Mouse (Mus musculus) C2C12 (cell line): Measurements from ENCODE around the gene Mamdc4. TPM values are rescaled to one million over a fixed set of nuclear protein-coding genes. Genes with fewer than 3 reads are reported as not detected.
A peak's percentile ranks its signal among the peaks of the same experiment; 100 is the strongest.

Experiments
- H3K27me3 ChIP-seq: one replicate; pipeline ENCODE4 v1.6.1; 2011; ENCODE audit not compliant: control insufficient read depth, insufficient read depth, insufficient read length
- H3K36me3 ChIP-seq: one replicate; pipeline ENCODE4 v1.6.1; 2011; ENCODE audit not compliant: control insufficient read depth, insufficient read depth
- H3K4me3 ChIP-seq: one replicate; pipeline ENCODE4 v1.5.1; 2011; ENCODE audit warnings: mild to moderate bottlenecking, control low read depth; ENCODE audit not compliant: poor library complexity, insufficient read depth, severe bottlenecking
- H3K79me2 ChIP-seq: one replicate; pipeline ENCODE4 v1.6.1; 2011; ENCODE audit not compliant: control insufficient read depth, insufficient read depth
- H3K79me3 ChIP-seq: one replicate; pipeline ENCODE4 v1.6.1; 2011; ENCODE audit warnings: low read depth, control low read depth
- H3ac ChIP-seq: one replicate; pipeline ENCODE3; 2011; ENCODE audit warnings: low read depth; ENCODE audit not compliant: control insufficient read depth, insufficient read length
- CEBPB ChIP-seq: IDR thresholded peaks from one replicate; pipeline ENCODE4 v1.6.1; 2011; ENCODE audit warnings: low read depth, mild to moderate bottlenecking, control low read depth, moderate library complexity
- CTCF ChIP-seq: IDR thresholded peaks from one replicate; pipeline ENCODE4 v1.5.1; 2011; ENCODE audit not compliant: control insufficient read depth, insufficient read depth, insufficient read length
- FOSL1 ChIP-seq: IDR thresholded peaks from one replicate; pipeline ENCODE4 v1.8.0; 2011; ENCODE audit warnings: mild to moderate bottlenecking, low read length; ENCODE audit not compliant: poor library complexity, insufficient read depth, severe bottlenecking
- MAX ChIP-seq: IDR thresholded peaks from one replicate; pipeline ENCODE4 v1.6.1; 2011; ENCODE audit warnings: mild to moderate bottlenecking, control low read depth
- MYOD1 ChIP-seq: IDR thresholded peaks from one replicate; pipeline ENCODE4 v1.6.1; 2011; ENCODE audit warnings: low read depth; ENCODE audit not compliant: control insufficient read depth, insufficient read length
- MYOG ChIP-seq: IDR thresholded peaks from one replicate; pipeline ENCODE4 v1.6.1; 2011; ENCODE audit not compliant: control insufficient read depth, insufficient read length; ENCODE audit errors: extremely low read depth
- USF1 ChIP-seq: IDR thresholded peaks from one replicate; pipeline ENCODE4 v1.6.1; 2011; ENCODE audit warnings: low read depth, mild to moderate bottlenecking, control low read depth, moderate library complexity
- polyA plus RNA-seq: library from polyadenylated mRNA; unstranded; fragments of >200 nt; fragmentation: generic; extraction: Trizol; gene quantifications from one replicate; pipeline ENCODE4 v1.2.1, GENCODE M21; 2012; ENCODE audit warnings: missing spikeins

Gene Mamdc4
- polyA plus RNA-seq, 1 experiment, result 5.7 TPM

DNA sequence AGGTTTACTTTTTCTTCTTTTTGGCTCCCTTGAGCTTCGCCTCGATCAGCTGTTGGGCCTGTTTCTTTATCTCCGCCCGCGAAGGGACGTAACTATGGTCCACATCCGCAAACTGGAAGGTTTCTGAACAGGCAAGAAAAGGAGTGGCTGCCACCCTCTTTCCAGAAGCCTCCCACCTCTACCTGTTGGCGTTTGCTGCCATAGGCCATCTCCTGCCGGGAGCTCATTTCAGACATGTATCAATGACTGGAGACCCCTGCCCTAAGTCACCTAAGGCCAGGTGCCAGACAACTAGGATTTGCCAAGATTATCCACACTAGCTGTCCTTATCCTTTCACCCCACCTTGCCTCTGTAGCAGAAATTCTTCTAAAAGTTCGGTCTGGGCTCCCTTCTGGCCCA, 34.0 kb upstream of the Mamdc4 start:
- H3K27me3 ChIP-seq, result peaks cover 6% of the 10 kb centered on the region
- H3K79me3 ChIP-seq, result peaks cover 36% of the 10 kb centered on the region
- H3ac ChIP-seq, result no peak overlapping the region
- peaks cover 46% of the 10 kb centered on the region for H3K79me2 ChIP-seq
- no peak overlapping the region for H3K4me3 ChIP-seq
- TF ChIP-seq CEBPB (no peak), MAX (no peak), USF1 (no peak), CTCF (no peak), MYOG (no peak), MYOD1 (no peak), FOSL1 (no peak)
- H3K36me3 ChIP-seq, result peaks cover 6% of the 10 kb centered on the region

DNA sequence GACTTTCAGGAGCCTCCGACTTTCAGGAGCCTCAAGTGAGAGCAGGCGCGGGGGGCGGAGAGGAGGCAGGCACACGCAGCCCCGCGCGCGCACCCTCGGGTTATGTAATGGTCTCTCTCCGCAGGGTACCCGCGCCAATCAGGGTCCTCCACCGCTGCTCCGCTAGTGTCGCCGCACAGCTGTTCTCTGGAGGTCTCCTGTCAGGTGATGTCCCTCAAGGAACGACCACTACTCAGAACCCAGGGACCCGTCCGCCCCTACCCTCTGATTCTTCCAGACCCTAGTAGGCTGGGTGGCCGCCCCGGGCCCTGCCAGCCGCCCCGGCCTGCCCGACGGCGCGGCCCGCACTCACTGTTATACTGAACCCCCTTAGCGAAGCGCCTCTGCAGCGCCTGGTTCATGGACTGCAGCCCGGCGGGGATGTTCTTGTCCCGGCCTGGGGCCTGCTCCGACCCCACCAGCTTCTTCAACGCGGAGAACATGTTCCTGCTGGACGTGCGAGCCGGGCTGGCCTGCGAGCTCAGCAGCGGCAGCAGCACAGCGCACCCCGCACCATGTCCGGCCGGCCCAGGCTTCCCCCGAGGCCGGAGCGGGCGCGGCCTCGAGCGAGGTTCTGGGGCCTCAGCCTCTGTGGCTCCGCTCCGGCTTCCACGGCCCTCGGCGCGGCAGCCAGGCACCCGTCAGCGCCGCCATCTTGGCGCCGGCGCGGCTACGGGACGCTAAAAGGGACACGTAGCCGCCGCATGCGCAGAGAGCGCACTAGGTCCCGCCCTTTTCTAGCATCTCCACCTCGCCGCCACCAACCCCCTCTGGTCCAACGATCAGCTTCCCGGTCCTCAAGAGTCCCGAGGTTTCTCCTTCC, 33.3 kb upstream of the Mamdc4 start, which contains the start of gene Rabl6:
TSS of gene Rabl6 (minus strand) at position 761 of the 862 bp plus-strand sequence.
- Histone ChIP-seq H3K79me2 (peaks cover 53% of the 10 kb centered on the region), H3K27me3 (no peaks in the 10 kb centered on the region), H3K36me3 (peaks cover 7% of the 10 kb centered on the region), H3ac (peak within 1 kb of the TSS; percentile 79), H3K79me3 (peaks cover 41% of the 10 kb centered on the region), H3K4me3 (peak within 1 kb of the TSS; percentile 99)
- no peak for TF ChIP-seq MYOG
- TF ChIP-seq USF1, result no peak
- no peak for TF ChIP-seq CTCF
- TF ChIP-seq MAX, result peak; percentile 100

DNA sequence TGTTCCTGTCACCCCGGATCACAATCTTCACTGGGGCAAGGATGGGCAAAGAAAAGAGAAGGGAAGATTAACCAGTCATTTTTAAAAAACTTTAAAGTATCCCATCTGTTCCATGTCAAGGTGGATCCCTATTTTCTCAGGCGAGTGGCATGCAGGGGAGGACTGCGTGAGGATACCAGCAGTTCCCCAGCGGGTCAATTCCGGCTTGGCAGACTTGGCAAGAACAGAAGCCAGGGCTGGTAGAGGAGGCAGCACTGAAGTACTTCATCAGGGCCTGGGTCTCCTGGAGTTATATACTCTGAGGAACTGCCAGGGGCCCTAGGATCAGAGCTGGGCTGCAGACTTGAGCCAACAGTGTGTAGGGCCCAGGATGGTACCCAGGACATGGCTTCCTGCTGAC, 27.9 kb upstream of the Mamdc4 start:
- H3K79me2 ChIP-seq, result peaks cover 53% of the 10 kb centered on the region
- H3K79me3 ChIP-seq, result peaks cover 39% of the 10 kb centered on the region
- H3ac ChIP-seq, result no peak overlapping the region
- no peak overlapping the region for H3K4me3 ChIP-seq
- TF ChIP-seq CEBPB, result no peak
- no peak for TF ChIP-seq MAX
- TF ChIP-seq FOSL1, result no peak
- no peak for TF ChIP-seq MYOG
- TF ChIP-seq CTCF, result no peak
- no peak for TF ChIP-seq USF1
- no peak for TF ChIP-seq MYOD1
- H3K36me3 ChIP-seq, result peaks cover 58% of the 10 kb centered on the region
- H3K27me3 ChIP-seq, result no peaks in the 10 kb centered on the region

DNA sequence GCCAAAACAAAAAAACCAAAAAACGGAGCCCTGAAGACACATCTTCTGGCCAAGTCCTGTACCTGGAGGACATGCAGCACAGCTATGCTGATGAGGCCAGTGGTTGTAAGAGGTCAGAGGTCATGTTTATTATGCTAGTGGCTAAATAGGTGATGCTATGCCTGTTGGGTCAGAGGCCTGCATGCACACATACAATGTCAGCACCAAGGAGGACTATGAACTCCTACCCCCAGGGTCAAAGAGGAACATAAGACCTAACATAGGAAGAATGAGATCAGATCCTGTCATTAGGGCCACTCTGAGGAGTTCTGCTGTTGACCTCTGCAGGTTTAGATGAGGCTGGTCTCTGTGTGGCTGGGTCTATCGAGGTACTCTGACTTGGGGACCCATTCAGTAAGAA, 25.4 kb upstream of the Mamdc4 start:
- peaks cover 28% of the 10 kb centered on the region for H3K79me2 ChIP-seq
- no peaks in the 10 kb centered on the region for H3K27me3 ChIP-seq
- no peak overlapping the region for H3K4me3 ChIP-seq
- no peak overlapping the region for H3ac ChIP-seq
- H3K36me3 ChIP-seq, result peaks cover 78% of the 10 kb centered on the region
- peaks cover 15% of the 10 kb centered on the region for H3K79me3 ChIP-seq
- no peak for TF ChIP-seq MYOG
- no peak for TF ChIP-seq CEBPB
- no peak for TF ChIP-seq USF1
- TF ChIP-seq MAX, result no peak
- no peak for TF ChIP-seq FOSL1
- TF ChIP-seq MYOD1, result no peak
- no peak for TF ChIP-seq CTCF

DNA sequence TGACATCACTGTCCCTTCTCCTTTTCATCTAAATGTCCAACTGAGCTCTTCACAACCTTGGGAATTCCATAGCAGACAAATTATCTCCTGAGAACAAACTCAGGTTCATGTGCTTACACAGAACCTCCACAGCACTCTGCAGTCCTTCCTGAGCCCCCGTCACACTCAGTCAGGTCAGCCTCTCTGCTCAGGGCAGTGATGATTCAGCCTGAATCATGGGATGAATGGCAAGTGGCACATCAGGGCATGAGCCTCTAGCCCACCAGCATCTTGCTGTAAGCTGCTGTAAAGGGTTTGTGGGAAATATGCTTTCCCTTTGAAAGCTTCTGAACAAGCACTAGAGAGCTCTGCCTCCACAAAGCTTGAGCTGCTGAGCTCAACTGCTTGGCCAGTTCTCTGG, 24.1 kb upstream of the Mamdc4 start:
- no peak overlapping the region for H3ac ChIP-seq
- TF ChIP-seq MYOG (no peak), FOSL1 (no peak), CTCF (no peak), MYOD1 (no peak), USF1 (no peak), MAX (no peak), CEBPB (no peak)
- H3K79me3 ChIP-seq, result peaks cover 6% of the 10 kb centered on the region
- no peak overlapping the region for H3K4me3 ChIP-seq
- H3K27me3 ChIP-seq, result no peaks in the 10 kb centered on the region
- H3K36me3 ChIP-seq, result peaks cover 86% of the 10 kb centered on the region
- peaks cover 15% of the 10 kb centered on the region for H3K79me2 ChIP-seq
